Mouse (Mus musculus): ENCODE measurements around the gene Kif18a. TPM values are rescaled to one million over a fixed set of nuclear protein-coding genes. Genes with fewer than 3 reads are reported as not detected.

The Kif18a gene
- total RNA-seq, 2 experiments from 2014 or later, result 19.9 to 27.3 TPM

DNA sequence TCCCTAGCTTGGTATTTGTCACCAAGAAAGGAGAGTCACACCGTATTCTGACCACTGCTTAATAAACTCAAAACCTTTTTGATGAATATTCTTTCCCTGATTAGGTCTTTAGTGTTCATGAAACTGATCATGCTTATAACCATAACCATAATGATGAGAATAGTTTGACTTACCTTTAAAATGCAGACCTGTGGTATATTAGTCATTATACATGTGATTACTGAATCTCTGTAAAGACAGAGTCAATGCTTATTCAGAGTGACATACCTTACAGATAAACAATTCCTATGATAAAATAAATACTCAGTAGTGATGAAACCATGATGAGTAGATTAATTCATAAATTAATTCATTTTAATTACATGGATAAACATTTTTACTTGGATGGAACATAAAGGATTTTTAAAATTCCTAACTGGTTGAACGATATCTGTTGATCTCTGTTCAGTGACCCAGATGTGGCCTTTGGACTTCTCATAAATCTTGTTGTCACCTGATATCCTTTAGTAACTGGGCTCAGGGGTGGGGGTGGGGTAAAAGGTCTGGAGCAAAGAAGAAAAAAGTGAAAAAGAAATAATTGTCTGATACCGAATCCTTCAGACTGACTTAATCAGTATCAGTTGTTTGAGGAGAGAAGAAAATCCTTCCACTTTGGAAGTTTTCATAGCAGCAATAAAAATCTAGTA, 78.1 kb downstream of the Kif18a start:
- no peak for ATAC-seq (replicated peaks; ENCODE audit: low FRiP score, poor library complexity, severe bottlenecking)

DNA sequence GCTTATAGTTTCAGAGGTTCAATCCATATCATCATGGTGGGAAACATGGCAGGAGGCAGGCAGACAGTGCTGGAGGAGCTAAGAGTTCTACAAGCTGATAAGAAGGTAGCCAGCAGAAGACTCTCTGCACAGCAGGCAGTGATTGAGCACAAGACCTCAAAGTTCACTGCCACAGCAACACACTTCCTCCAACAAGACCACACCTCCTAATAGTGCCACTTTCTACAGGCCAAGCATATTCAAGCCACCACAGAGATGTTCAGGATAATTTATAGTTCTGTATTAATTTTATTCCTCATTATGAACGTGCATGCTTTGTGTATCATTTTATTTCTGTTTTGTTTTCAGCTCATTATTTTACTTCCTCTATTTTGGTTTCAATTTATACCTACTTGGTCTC, 85.4 kb downstream of the Kif18a start:
- ATAC-seq (replicated peaks; ENCODE audit: low FRiP score, poor library complexity, severe bottlenecking), result no peak

DNA sequence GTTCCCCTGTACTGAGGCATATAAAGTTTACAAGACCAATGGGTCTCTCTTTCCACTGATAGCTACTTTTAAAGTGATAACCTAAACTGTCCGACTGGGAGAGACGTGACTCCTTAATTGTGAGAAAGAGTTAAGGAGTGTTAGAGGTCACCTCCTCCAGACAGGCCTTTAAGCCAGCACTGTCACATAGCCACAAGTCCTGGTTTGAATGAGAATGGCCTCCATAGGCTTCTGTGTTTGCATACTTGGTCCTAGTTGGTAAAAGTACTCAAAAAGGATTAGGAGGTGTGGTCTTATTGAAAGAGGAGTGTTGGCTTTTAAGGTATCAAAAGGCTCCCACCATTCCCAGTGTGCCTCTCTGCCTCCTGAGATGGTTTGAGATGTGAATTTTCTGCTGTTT, 94.3 kb downstream of the Kif18a start:
- no peak for ATAC-seq (replicated peaks; ENCODE audit: low FRiP score, poor library complexity, severe bottlenecking)

DNA sequence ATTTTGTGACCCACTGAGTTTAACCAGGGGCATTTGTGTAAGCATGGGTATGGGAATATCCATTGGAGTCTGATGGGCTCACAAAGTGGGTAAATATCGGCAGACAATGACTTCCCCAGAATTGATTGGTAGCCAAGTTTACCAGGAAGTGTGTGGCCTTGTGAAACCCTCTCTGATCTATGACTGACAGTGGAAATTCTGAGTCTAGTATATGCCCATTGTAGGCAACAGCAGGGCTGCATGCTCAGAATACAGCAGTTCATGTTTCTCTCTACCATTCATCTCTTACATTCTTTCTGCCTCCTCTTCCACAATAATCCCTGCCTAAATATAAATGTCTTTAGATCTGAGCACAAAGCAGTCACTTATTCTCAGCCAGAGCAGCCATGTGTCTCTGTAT, 103.5 kb downstream of the Kif18a start:
- ATAC-seq (replicated peaks; ENCODE audit: low FRiP score, poor library complexity, severe bottlenecking), result no peak

DNA sequence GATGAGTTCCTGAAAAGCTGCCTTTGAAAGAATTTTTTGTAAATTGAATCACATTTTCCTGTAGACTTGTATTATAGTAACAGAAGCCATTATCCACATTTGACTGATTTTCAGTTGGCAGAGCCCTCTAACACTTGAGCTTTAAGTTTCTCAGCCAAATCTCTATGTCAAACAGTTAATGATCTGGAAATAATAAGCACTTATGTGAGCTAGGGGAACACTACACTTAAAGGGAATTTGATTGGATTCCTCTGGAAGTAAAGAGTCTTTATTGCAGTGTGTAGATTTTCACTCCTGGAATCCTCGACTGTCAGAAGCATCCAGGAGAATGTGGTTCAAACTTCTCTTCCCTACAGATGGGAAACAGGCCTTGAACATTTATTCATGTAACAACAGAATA, 105.7 kb downstream of the Kif18a start:
- ATAC-seq (replicated peaks; ENCODE audit: low FRiP score, poor library complexity, severe bottlenecking), result no peak

DNA sequence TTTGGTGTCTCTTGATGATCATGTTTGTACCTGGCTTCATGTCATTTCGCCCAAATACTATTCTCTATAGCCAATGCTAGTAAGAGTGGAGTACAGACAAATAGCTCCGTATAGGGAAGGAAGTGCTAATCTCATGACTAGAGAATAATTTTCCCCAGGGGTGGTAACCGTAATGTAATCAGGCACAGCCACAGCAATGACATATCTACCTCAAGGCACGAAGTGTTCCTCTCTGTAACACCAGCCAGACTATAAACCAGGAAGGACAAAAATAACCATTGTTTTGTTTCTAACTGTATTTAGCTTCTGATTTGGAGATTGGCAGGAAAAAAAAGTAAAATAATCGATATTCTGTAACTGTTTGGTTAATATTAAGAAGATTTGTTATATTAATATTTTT, 108.2 kb downstream of the Kif18a start:
- no peak for ATAC-seq (replicated peaks; ENCODE audit: low FRiP score, poor library complexity, severe bottlenecking)

DNA sequence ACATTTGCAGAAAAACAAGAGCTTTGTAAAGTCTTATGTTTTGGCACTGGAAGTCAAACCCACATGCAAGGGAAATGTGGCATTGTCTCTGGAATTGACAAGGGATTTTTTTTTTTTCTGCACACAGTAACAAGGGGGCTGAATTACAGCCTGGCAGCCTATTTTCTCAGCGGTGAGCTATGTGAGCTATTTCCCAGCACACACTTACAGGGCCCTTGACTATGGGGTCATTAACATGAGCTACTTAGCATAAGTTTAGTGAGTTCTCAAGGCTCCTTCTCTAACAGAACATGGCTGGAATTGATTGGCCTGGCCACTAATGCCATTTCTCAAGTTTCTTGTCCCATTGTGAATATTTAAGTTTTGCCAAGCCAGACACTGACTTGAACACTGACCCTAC, 109.4 kb downstream of the Kif18a start:
- ATAC-seq (replicated peaks; ENCODE audit: low FRiP score, poor library complexity, severe bottlenecking), result no peak

Other genes starting within 250 kb of the Kif18a start
- gene Mettl15, start within 50 bp of the Kif18a start, total RNA-seq (2015; ENCODE audit: low replicate concordance), result 4.4 and 26.3 TPM in 2 replicates
- 5.5 and 9.5 TPM in 2 replicates for gene Mettl15, start within 50 bp of the Kif18a start, total RNA-seq (2017; ENCODE audit: low replicate concordance)